Comparison of ENCODE assay signal across 28 mouse cellular contexts in genomic region chr15:73906661-73907060, GRCm38 (mm10).
A peak's percentile ranks its signal among the peaks of the same experiment; 100 is the strongest.
DNase-seq lines count a peak whose midpoint lies in the region; ATAC-seq and TF ChIP-seq lines count a peak whose summit lies in the region.
"Had no signal": no experiment of that assay in that cellular context is flagged by ENCODE, and none has a peak within 500 bp of the region (broad histone marks: within the 10 kb centered on the region; RNA-seq: fewer than 3 reads in every experiment).

No protein-coding gene starts in this region.

- H3K27me3 ChIP-seq in heart, adult 2 months (ENCODE audit: control insufficient read depth, insufficient read depth, low read length) = no peaks in the 10 kb centered on the region
- H3K27me3 ChIP-seq in lung, postnatal 0 days (replicated peaks; ENCODE audit: insufficient read depth, low read length) = no peaks in the 10 kb centered on the region
- H3K27me3 ChIP-seq: hindbrain, embryonic 12.5 days; liver, embryonic 12.5 days; midbrain, embryonic 12.5 days; stomach, embryonic 15.5 days had no signal

- no peak for DNase-seq in heart, adult 2 months
- no peak for DNase-seq in heart, adult 18-20 months
- DNase-seq in layer of hippocampus, adult 2 months (ENCODE audit: low spot score in 2 of 2) = no peak
- DNase-seq in layer of hippocampus, postnatal 14 days (ENCODE audit: low spot score in 2 of 2) = no peak
- no peak for DNase-seq in lung, postnatal 0 days (ENCODE audit: low spot score)
- DNase-seq in lung, postnatal 36 days = no peak
- peak; percentile 16 for DNase-seq in ZHBTc4 (ENCODE audit: low read depth, low spot score)
- no peak for DNase-seq in MN1 (ENCODE audit: low spot score)
- DNase-seq: adrenal gland, adult 8-10 months; cerebellum, adult 8-10 months; cerebellum, postnatal 25 days; gastrocnemius, adult 2 months; gastrocnemius, postnatal 36 days; kidney, adult 11 months; kidney, postnatal 36 days; lung, adult 2 months; lung, postnatal 4 days; right cerebral cortex, postnatal 25 days; thymus, postnatal 25 days had no signal

- H3K27ac ChIP-seq in heart, adult 2 months = no peak overlapping the region
- H3K27ac ChIP-seq in layer of hippocampus, adult 2 months = no peak overlapping the region
- no peak overlapping the region for H3K27ac ChIP-seq in lung, postnatal 0 days (ENCODE audit: low read length)
- H3K27ac ChIP-seq: gastrocnemius, adult 2 months; hindbrain, embryonic 12.5 days; limb, embryonic 12.5 days; liver, embryonic 12.5 days; midbrain, embryonic 12.5 days; stomach, embryonic 15.5 days had no signal

- H3K9ac ChIP-seq in heart, adult 2 months (ENCODE audit: low read depth, low read length) = no peak overlapping the region
- no peak overlapping the region for H3K9ac ChIP-seq in lung, postnatal 0 days (replicated peaks; ENCODE audit: low read depth)
- H3K9ac ChIP-seq: hindbrain, embryonic 12.5 days; limb, embryonic 12.5 days; liver, embryonic 12.5 days; midbrain, embryonic 12.5 days; stomach, embryonic 15.5 days had no signal

- TF ChIP-seq CTCF in heart, adult 2 months (IDR thresholded peaks at IDR 0.05) = peak; percentile 44
- peak; percentile 57 for TF ChIP-seq CTCF in layer of hippocampus, adult 2 months (conservative IDR thresholded peaks at IDR 0.05)
- peak; percentile 39 for TF ChIP-seq CTCF in lung, postnatal 0 days (IDR thresholded peaks at IDR 0.05)

- intact Hi-C loops in heart, adult 2 months (cut with DNase I) = no loop called here

- H3K4me2 ChIP-seq in lung, postnatal 0 days (replicated peaks; ENCODE audit: low read depth, low read length) = no peak overlapping the region
- H3K4me2 ChIP-seq: hindbrain, embryonic 12.5 days; limb, embryonic 12.5 days; liver, embryonic 12.5 days; midbrain, embryonic 12.5 days; stomach, embryonic 15.5 days had no signal

- no peak for TF ChIP-seq POLR2A in heart, adult 2 months (IDR thresholded peaks at IDR 0.05; ENCODE audit: insufficient read depth, low read depth, low read length)

- no peaks in the 10 kb centered on the region for H3K79me2 ChIP-seq in heart, adult 2 months (replicated peaks; ENCODE audit: control insufficient read depth, insufficient read depth, low read length)

- 14% methylated on average over 1 of the region's 1 CpGs for WGBS in heart, adult 2 months
- 14% methylated on average over 1 of the region's 1 CpGs for WGBS in lung, postnatal 0 days

- no peak overlapping the region for H3K4me3 ChIP-seq in heart, adult 2 months
- no peak overlapping the region for H3K4me3 ChIP-seq in layer of hippocampus, adult 2 months
- H3K4me3 ChIP-seq in lung, postnatal 0 days (ENCODE audit: low read depth, low read length) = no peak overlapping the region
- H3K4me3 ChIP-seq: erythroblast, embryonic 14.5 days; gastrocnemius, adult 2 months; hindbrain, embryonic 12.5 days; limb, embryonic 12.5 days; liver, embryonic 12.5 days; megakaryocyte, embryonic 14.5 days; midbrain, embryonic 12.5 days; stomach, embryonic 15.5 days had no signal

- no peak for TF ChIP-seq EP300 in heart, adult 2 months (IDR thresholded peaks at IDR 0.05; ENCODE audit: insufficient read depth, low read depth, low read length)
- no peak for TF ChIP-seq EP300 in lung, postnatal 0 days (IDR thresholded peaks at IDR 0.05)

- no peaks in the 10 kb centered on the region for H3K9me3 ChIP-seq in lung, postnatal 0 days (ENCODE audit: low read length)
- H3K9me3 ChIP-seq: limb, embryonic 12.5 days; liver, embryonic 12.5 days; midbrain, embryonic 12.5 days; stomach, embryonic 15.5 days had no signal

- no peaks in the 10 kb centered on the region for H3K4me1 ChIP-seq in heart, adult 2 months (ENCODE audit: control insufficient read depth, insufficient read depth, low read length)
- H3K4me1 ChIP-seq in lung, postnatal 0 days (ENCODE audit: insufficient read depth, low read depth, low read length) = no peaks in the 10 kb centered on the region
- H3K4me1 ChIP-seq: hindbrain, embryonic 12.5 days; limb, embryonic 12.5 days; liver, embryonic 12.5 days; midbrain, embryonic 12.5 days; stomach, embryonic 15.5 days had no signal

- no peak for ATAC-seq in lung, postnatal 0 days
- ATAC-seq: CD4-positive, CD25-positive, alpha-beta regulatory T cell, adult 4 months; forebrain, embryonic 16.5 days; liver, embryonic 12.5 days had no signal

- no peaks in the 10 kb centered on the region for H3K36me3 ChIP-seq in heart, adult 2 months (ENCODE audit: control insufficient read depth, insufficient read depth, low read length)
- no peaks in the 10 kb centered on the region for H3K36me3 ChIP-seq in lung, postnatal 0 days (ENCODE audit: insufficient read depth, low read length)
- H3K36me3 ChIP-seq: hindbrain, embryonic 12.5 days; limb, embryonic 12.5 days; liver, embryonic 12.5 days; midbrain, embryonic 12.5 days; stomach, embryonic 15.5 days had no signal
